Mouse (Mus musculus) liver, postnatal 0 days (tissue): ENCODE measurements around the gene 4930451I11Rik.

Experiments
- CTCF ChIP-seq: sonication (generic); IDR thresholded peaks from 2 replicates; pipeline ENCODE4 v1.5.1; 2016; ENCODE audit warnings: antibody characterized with exemption, low read depth
- EP300 ChIP-seq: IDR thresholded peaks from 2 replicates; pipeline ENCODE4 v1.6.1; 2016; ENCODE audit warnings: antibody characterized with exemption, low read depth, mild to moderate bottlenecking

- TF ChIP-seq CTCF, result no peak
- no peak for TF ChIP-seq EP300
Measured at GRCm38 (mm10) chr7:126803751-126804150, 27.7 kb downstream of the 4930451I11Rik start.
